Mouse (Mus musculus): ENCODE results near the gene Hand1. TPM values are rescaled to one million over a fixed set of nuclear protein-coding genes. Genes with fewer than 3 reads are reported as not detected.

Hand1 gene
- polyA plus RNA-seq, 1 experiment: not detected

DNA sequence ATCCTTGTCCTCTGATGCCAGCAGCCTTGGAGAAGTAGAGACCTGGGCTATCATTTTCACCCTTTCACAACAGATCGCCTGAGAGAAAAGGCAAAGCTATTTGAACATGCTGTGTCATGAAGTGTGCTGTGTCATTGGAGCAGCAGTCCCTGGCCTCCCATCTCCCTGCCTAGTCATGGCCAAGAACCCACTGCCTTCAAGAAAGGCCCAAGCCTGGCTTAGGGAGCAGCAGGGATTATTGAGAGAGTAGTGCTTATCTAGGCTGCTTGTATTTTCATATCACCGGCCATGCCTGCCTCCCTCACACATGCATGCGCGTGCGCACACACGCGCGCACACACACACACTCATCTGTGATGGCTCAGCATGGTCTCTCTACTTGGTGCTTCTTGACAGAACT, 20.4 kb downstream of the Hand1 start:
- TF ChIP-seq MYOD1 (IDR thresholded peaks at IDR 0.05; ENCODE audit: control insufficient read depth in 1 of 3, insufficient read length in 2 of 3, low read depth in 2 of 3) (no peak), REST (IDR thresholded peaks at IDR 0.05; ENCODE audit: insufficient read depth, insufficient read length) (no peak), TCF12 (IDR thresholded peaks at IDR 0.05; ENCODE audit: insufficient read depth, poor library complexity, severe bottlenecking) (no peak), TCF3 (IDR thresholded peaks at IDR 0.05; ENCODE audit: insufficient read length, low read depth) (no peak), CEBPB (IDR thresholded peaks at IDR 0.05; ENCODE audit: insufficient read depth, poor library complexity, severe bottlenecking) (no peak), USF1 (IDR thresholded peaks at IDR 0.05; ENCODE audit: low read depth) (no peak), POLR2A (IDR thresholded peaks at IDR 0.05; ENCODE audit: insufficient read length, low read depth) (no peak)
- peaks cover 3% of the 10 kb centered on the region for H3K36me3 ChIP-seq (ENCODE audit: control insufficient read depth, insufficient read depth)
- no peak overlapping the region for H3ac ChIP-seq (ENCODE audit: control insufficient read depth, insufficient read length)
- H3K27me3 ChIP-seq (ENCODE audit: control insufficient read depth, insufficient read depth, insufficient read length): no peaks in the 10 kb centered on the region
- no peaks in the 10 kb centered on the region for H3K79me2 ChIP-seq (ENCODE audit: control insufficient read depth, insufficient read depth)
- no peak overlapping the region for H3K4me3 ChIP-seq
- no peak overlapping the region for H3K4me2 ChIP-seq (ENCODE audit: low read depth)

- TF ChIP-seq POLR2A (IDR thresholded peaks at IDR 0.05; ENCODE audit: insufficient read length, low read depth) (no peak), E2F4 (IDR thresholded peaks at IDR 0.05; ENCODE audit: insufficient read depth) (no peak), USF1 (IDR thresholded peaks at IDR 0.05; ENCODE audit: low read depth) (no peak), POLR2AphosphoS2 (IDR thresholded peaks at IDR 0.05; ENCODE audit: insufficient read length, low read depth) (no peak), TCF12 (IDR thresholded peaks at IDR 0.05; ENCODE audit: insufficient read depth, poor library complexity, severe bottlenecking) (no peak), CEBPB (IDR thresholded peaks at IDR 0.05; ENCODE audit: insufficient read depth, poor library complexity, severe bottlenecking) (no peak), MYOG (IDR thresholded peaks at IDR 0.05; ENCODE audit: control insufficient read depth in 1 of 3, insufficient read depth in 1 of 3, insufficient read length in 2 of 3, low read depth in 2 of 3) (no peak), TCF3 (IDR thresholded peaks at IDR 0.05; ENCODE audit: insufficient read length, low read depth) (no peak), SRF (IDR thresholded peaks at IDR 0.05; ENCODE audit: control insufficient read depth, insufficient read length, low read depth) (no peak), MYOD1 (IDR thresholded peaks at IDR 0.05; ENCODE audit: control insufficient read depth in 1 of 3, insufficient read length in 2 of 3, low read depth in 2 of 3) (no peak), MAX (IDR thresholded peaks at IDR 0.05; ENCODE audit: low read depth) (no peak), REST (IDR thresholded peaks at IDR 0.05; ENCODE audit: insufficient read depth, insufficient read length) (no peak)
- no peak overlapping the region for H3ac ChIP-seq (ENCODE audit: control insufficient read depth, insufficient read length)
- no peaks in the 10 kb centered on the region for H3K79me2 ChIP-seq (ENCODE audit: control insufficient read depth, insufficient read depth)
- no peak overlapping the region for H3K4me2 ChIP-seq (ENCODE audit: low read depth)
- H3K4me3 ChIP-seq: no peak overlapping the region
- H3K36me3 ChIP-seq (ENCODE audit: control insufficient read depth, insufficient read depth): peaks cover 3% of the 10 kb centered on the region
- H3K27me3 ChIP-seq (ENCODE audit: control insufficient read depth, insufficient read depth, insufficient read length): no peaks in the 10 kb centered on the region
These were observed 21.6 kb downstream of the Hand1 start for GRCm38 (mm10) chr11:57811006-57811405.

DNA sequence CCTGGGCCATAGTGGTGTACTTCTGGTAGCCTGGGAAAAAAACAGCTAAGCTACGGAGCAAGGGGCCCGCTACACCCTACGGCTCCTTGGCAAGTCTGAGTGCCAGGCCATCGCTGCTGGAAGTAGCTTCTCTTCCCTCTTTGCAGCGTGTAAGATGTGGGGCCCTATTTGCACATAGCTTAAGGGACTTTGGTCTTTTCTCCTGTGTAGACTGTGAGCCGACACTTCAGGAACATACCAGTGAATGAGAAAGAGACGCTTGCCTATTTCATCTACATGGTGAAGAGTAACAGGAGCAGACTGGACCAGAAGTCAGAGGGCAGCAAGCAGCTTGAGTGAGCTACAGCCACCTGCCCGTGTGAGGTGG, 22.9 kb downstream of the Hand1 start:
- no peak overlapping the region for H3ac ChIP-seq (ENCODE audit: control insufficient read depth, insufficient read length)
- TF ChIP-seq POLR2AphosphoS2 (IDR thresholded peaks at IDR 0.05; ENCODE audit: insufficient read length, low read depth): no peak
- H3K27me3 ChIP-seq (ENCODE audit: control insufficient read depth, insufficient read depth, insufficient read length): no peaks in the 10 kb centered on the region
- no peak overlapping the region for H3K4me2 ChIP-seq (ENCODE audit: low read depth)
- H3K79me2 ChIP-seq (ENCODE audit: control insufficient read depth, insufficient read depth): no peaks in the 10 kb centered on the region
- H3K4me3 ChIP-seq: no peak overlapping the region
- peaks cover 3% of the 10 kb centered on the region for H3K36me3 ChIP-seq (ENCODE audit: control insufficient read depth, insufficient read depth)

- Histone ChIP-seq H3K27me3 (ENCODE audit: control insufficient read depth, insufficient read depth, insufficient read length) (no peaks in the 10 kb centered on the region), H3K36me3 (ENCODE audit: control insufficient read depth, insufficient read depth) (peaks cover 3% of the 10 kb centered on the region), H3K4me3 (no peak overlapping the region), H3ac (ENCODE audit: control insufficient read depth, insufficient read length) (no peak overlapping the region), H3K79me2 (ENCODE audit: control insufficient read depth, insufficient read depth) (no peaks in the 10 kb centered on the region), H3K4me2 (ENCODE audit: low read depth) (no peak overlapping the region)
- TF ChIP-seq TCF12 (IDR thresholded peaks at IDR 0.05; ENCODE audit: insufficient read depth, poor library complexity, severe bottlenecking) (no peak), REST (IDR thresholded peaks at IDR 0.05; ENCODE audit: insufficient read depth, insufficient read length) (no peak), TCF3 (IDR thresholded peaks at IDR 0.05; ENCODE audit: insufficient read length, low read depth) (no peak), POLR2AphosphoS2 (IDR thresholded peaks at IDR 0.05; ENCODE audit: insufficient read length, low read depth) (no peak), MAX (IDR thresholded peaks at IDR 0.05; ENCODE audit: low read depth) (no peak), POLR2A (IDR thresholded peaks at IDR 0.05; ENCODE audit: insufficient read length, low read depth) (no peak), MYOG (IDR thresholded peaks at IDR 0.05; ENCODE audit: control insufficient read depth in 1 of 3, insufficient read depth in 1 of 3, insufficient read length in 2 of 3, low read depth in 2 of 3) (no peak), USF1 (IDR thresholded peaks at IDR 0.05; ENCODE audit: low read depth) (no peak), MYOD1 (IDR thresholded peaks at IDR 0.05; ENCODE audit: control insufficient read depth in 1 of 3, insufficient read length in 2 of 3, low read depth in 2 of 3) (no peak), SRF (IDR thresholded peaks at IDR 0.05; ENCODE audit: control insufficient read depth, insufficient read length, low read depth) (no peak), E2F4 (IDR thresholded peaks at IDR 0.05; ENCODE audit: insufficient read depth) (no peak), CEBPB (IDR thresholded peaks at IDR 0.05; ENCODE audit: insufficient read depth, poor library complexity, severe bottlenecking) (no peak)
These were observed 23.4 kb downstream of the Hand1 start for GRCm38 (mm10) chr11:57809017-57809731.

- H3K27me3 ChIP-seq (ENCODE audit: control insufficient read depth, insufficient read depth, insufficient read length): no peaks in the 10 kb centered on the region
- TF ChIP-seq REST (IDR thresholded peaks at IDR 0.05; ENCODE audit: insufficient read depth, insufficient read length) (no peak), SRF (IDR thresholded peaks at IDR 0.05; ENCODE audit: control insufficient read depth, insufficient read length, low read depth) (no peak), POLR2A (IDR thresholded peaks at IDR 0.05; ENCODE audit: insufficient read length, low read depth) (no peak), POLR2AphosphoS2 (IDR thresholded peaks at IDR 0.05; ENCODE audit: insufficient read length, low read depth) (no peak)
- H3K79me2 ChIP-seq (ENCODE audit: control insufficient read depth, insufficient read depth): peaks cover 4% of the 10 kb centered on the region
- no peak overlapping the region for H3ac ChIP-seq (ENCODE audit: control insufficient read depth, insufficient read length)
- H3K36me3 ChIP-seq (ENCODE audit: control insufficient read depth, insufficient read depth): peaks cover 2% of the 10 kb centered on the region
- H3K4me2 ChIP-seq (ENCODE audit: low read depth): no peak overlapping the region
- H3K4me3 ChIP-seq: no peak overlapping the region
These were observed 27.6 kb downstream of the Hand1 start for GRCm38 (mm10) chr11:57805047-57805446.
